Mouse (Mus musculus): ENCODE data around the gene Olig3. TPM values are rescaled to one million over a fixed set of nuclear protein-coding genes. Genes with fewer than 3 reads are reported as not detected.

Olig3 gene
- not detected in 2 replicates for total RNA-seq (2012; rRNA removed)
- not detected in 2 replicates for total RNA-seq (2014; rRNA removed)
- not detected in 2 replicates for polyA plus RNA-seq (2012; ENCODE audit: insufficient read length, low read depth)

DNA sequence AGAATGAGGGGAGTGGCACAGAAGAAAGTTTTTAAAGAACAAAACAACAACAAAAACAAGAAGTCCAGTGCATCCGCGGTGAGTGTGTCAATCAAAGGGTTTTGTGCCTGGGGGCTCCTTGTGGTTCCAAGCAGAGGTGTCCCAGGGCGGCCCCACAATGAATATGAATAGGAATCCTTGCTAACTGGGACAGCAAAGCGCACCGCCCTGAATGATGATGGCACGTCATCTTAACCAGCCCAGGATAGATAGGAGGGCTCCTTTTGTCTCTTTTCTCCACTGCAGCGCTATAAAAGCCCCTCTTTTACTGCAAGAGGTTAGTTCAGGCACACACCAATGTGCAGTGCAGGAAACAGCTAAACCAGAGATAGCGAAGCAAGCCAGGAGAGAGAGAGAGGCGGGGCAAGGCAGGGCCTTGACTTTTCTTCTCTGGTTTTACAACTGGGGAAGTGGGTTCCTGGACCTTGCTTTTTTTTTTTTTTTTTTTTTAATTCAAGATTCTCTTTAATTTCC is at the start of gene Olig3:
Olig3 (plus strand) TSS at position 463 of the 513 bp plus-strand sequence.
- dilution Hi-C loops (cut with MboI; ENCODE audit: extremely low pct_ligation_motif_present, extremely low pct_unique_long_range_greater_than_20kb, low sequenced_read_pairs) (no loop called here), in situ Hi-C loops (cut with MboI; ENCODE audit: low pct_ligation_motif_present, low pct_unique_long_range_greater_than_20kb, low sequenced_read_pairs) (no loop called here)
- H3K27ac ChIP-seq (ENCODE audit: insufficient read depth, low read depth): no peak within 1 kb of the TSS
- no peak within 1 kb of the TSS for H3K4me2 ChIP-seq (ENCODE audit: insufficient read depth, low read depth, poor library complexity, severe bottlenecking)
- TF ChIP-seq POLR2AphosphoS2 (IDR thresholded peaks at IDR 0.05; ENCODE audit: low read depth, low read length): no peak
- no peak for TF ChIP-seq ZMIZ1 (IDR thresholded peaks at IDR 0.05; ENCODE audit: low read depth, low read length)
- TF ChIP-seq ELF1 (IDR thresholded peaks at IDR 0.05; ENCODE audit: low read depth, low read length): no peak
- TF ChIP-seq IRF4 (IDR thresholded peaks at IDR 0.05; ENCODE audit: low read depth, low read length): no peak
- TF ChIP-seq MYC (IDR thresholded peaks at IDR 0.05; ENCODE audit: low read depth, low read length): no peak
- TF ChIP-seq MAFK (IDR thresholded peaks at IDR 0.05; ENCODE audit: insufficient replicate concordance, low read length): no peak
- TF ChIP-seq MEF2A (IDR thresholded peaks at IDR 0.05; ENCODE audit: borderline replicate concordance, low read depth, low read length): no peak
- no peak for TF ChIP-seq NELFE (IDR thresholded peaks at IDR 0.05; ENCODE audit: low read depth, low read length)
- no peak for TF ChIP-seq RAD21 (IDR thresholded peaks at IDR 0.05; ENCODE audit: low read depth, low read length)
- no peak for TF ChIP-seq NRF1 (IDR thresholded peaks at IDR 0.05; ENCODE audit: low read depth, low read length)
- TF ChIP-seq RCOR1 (conservative IDR thresholded peaks at IDR 0.05; ENCODE audit: low read depth, low read length): no peak
- no peak for TF ChIP-seq KAT2A (IDR thresholded peaks at IDR 0.05; ENCODE audit: insufficient replicate concordance, low read length)
- no peak for TF ChIP-seq UBTF (IDR thresholded peaks at IDR 0.05; ENCODE audit: low read depth, low read length)
- peaks cover 3 to 12% of the 10 kb centered on the region in 2 experiments; a peak in 3 of 4 replicates for H3K4me1 ChIP-seq (ENCODE audit: control insufficient read depth in 1 of 2, insufficient read depth in 2 of 2)
- H3K79me2 ChIP-seq (replicated peaks; ENCODE audit: control insufficient read depth, extremely low read depth, insufficient read depth, poor library complexity, severe bottlenecking): no peaks in the 10 kb centered on the region
- H3K4me3 ChIP-seq (replicated peaks in 1 of 3; ENCODE audit: low read depth in 2 of 3, low read length in 2 of 3, poor library complexity in 1 of 3): no peak within 1 kb of the TSS
- DNase-seq (ENCODE audit: extremely low read depth): no peak
- no peaks in the 10 kb centered on the region for H3K27me3 ChIP-seq (replicated peaks)
- no peak within 1 kb of the TSS for H3K9ac ChIP-seq (ENCODE audit: insufficient read depth, low read depth)
- H3K9me3 ChIP-seq (replicated peaks; ENCODE audit: low read length): peaks cover 2% of the 10 kb centered on the region
- no peaks in the 10 kb centered on the region for H3K36me3 ChIP-seq (replicated peaks in 1 of 2; ENCODE audit: control insufficient read depth in 1 of 2, insufficient read depth in 1 of 2, low read length in 1 of 2)

DNA sequence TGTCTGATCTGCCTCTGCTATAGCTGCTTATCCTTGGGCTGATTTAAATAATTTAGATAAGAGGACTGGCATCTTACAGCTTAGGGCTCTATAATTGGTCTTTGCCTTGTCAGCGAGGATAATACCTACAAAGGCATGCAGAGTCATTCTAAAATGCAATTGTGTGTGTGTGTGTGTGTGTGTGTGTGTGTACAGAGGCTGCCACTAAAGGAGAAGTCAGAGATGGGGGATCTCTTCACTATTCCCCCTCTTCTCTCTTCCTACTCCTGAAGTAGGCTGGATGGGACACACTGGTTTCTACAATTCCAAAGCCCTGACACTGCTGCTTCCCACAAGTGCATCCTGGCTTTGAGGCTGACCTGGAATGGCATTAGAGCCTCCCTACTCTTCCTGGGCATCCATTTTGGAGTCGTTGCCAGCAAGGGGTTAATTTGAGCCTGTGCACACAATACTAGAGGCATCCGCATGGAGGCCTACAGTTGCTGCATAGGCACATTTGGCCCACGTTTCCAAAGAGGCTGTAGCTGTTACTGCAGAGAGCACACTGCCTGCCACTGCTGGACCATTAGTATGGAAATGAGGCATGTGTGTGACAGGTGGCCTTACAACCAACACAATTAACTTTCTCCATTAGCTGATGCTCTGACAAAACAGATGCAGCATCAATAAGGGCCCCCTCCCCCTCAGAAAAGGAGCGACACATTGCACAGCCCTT is 46.5 kb upstream of the Olig3 start:
- Histone ChIP-seq H3K4me3 (replicated peaks in 1 of 3; ENCODE audit: low read depth in 2 of 3, low read length in 2 of 3, poor library complexity in 1 of 3) (no peak overlapping the region), H3K4me2 (ENCODE audit: insufficient read depth, low read depth, poor library complexity, severe bottlenecking) (no peak overlapping the region), H3K27ac (ENCODE audit: insufficient read depth, low read depth) (no peak overlapping the region), H3K27me3 (replicated peaks) (no peaks in the 10 kb centered on the region), H3K4me1 (ENCODE audit: control insufficient read depth in 1 of 2, insufficient read depth in 2 of 2) (no peaks in the 10 kb centered on the region; a peak in 1 of 4 replicates), H3K9ac (ENCODE audit: insufficient read depth, low read depth) (no peak overlapping the region), H3K79me2 (replicated peaks; ENCODE audit: control insufficient read depth, extremely low read depth, insufficient read depth, poor library complexity, severe bottlenecking) (no peaks in the 10 kb centered on the region), H3K9me3 (replicated peaks; ENCODE audit: low read length) (no peaks in the 10 kb centered on the region), H3K36me3 (replicated peaks in 1 of 2; ENCODE audit: control insufficient read depth in 1 of 2, insufficient read depth in 1 of 2, low read length in 1 of 2) (no peaks in the 10 kb centered on the region)
- TF ChIP-seq ELF1 (IDR thresholded peaks at IDR 0.05; ENCODE audit: low read depth, low read length): no peak
- no peak for TF ChIP-seq TBP (conservative IDR thresholded peaks at IDR 0.05; ENCODE audit: low read depth, low read length)
- TF ChIP-seq HCFC1 (IDR thresholded peaks at IDR 0.05; ENCODE audit: low read depth, low read length): no peak
- no peak for TF ChIP-seq SMC3 (IDR thresholded peaks at IDR 0.05; ENCODE audit: low read depth, low read length)
- no peak for TF ChIP-seq RCOR1 (conservative IDR thresholded peaks at IDR 0.05; ENCODE audit: low read depth, low read length)
- TF ChIP-seq MEF2A (IDR thresholded peaks at IDR 0.05; ENCODE audit: borderline replicate concordance, low read depth, low read length): no peak
- no peak for TF ChIP-seq E2F4 (IDR thresholded peaks at IDR 0.05; ENCODE audit: insufficient replicate concordance, low read depth, low read length)
- TF ChIP-seq MAFK (IDR thresholded peaks at IDR 0.05; ENCODE audit: insufficient replicate concordance, low read length): no peak
- no peak for TF ChIP-seq NRF1 (IDR thresholded peaks at IDR 0.05; ENCODE audit: low read depth, low read length)
- no peak for TF ChIP-seq ZC3H11A (IDR thresholded peaks at IDR 0.05; ENCODE audit: low read depth, low read length)
- no peak for TF ChIP-seq NELFE (IDR thresholded peaks at IDR 0.05; ENCODE audit: low read depth, low read length)
- no peak for TF ChIP-seq ZMIZ1 (IDR thresholded peaks at IDR 0.05; ENCODE audit: low read depth, low read length)
- no peak for TF ChIP-seq CHD2 (IDR thresholded peaks at IDR 0.05; ENCODE audit: low read length)
- dilution Hi-C loops (cut with MboI; ENCODE audit: extremely low pct_ligation_motif_present, extremely low pct_unique_long_range_greater_than_20kb, low sequenced_read_pairs): no loop called here
- in situ Hi-C loops (cut with MboI; ENCODE audit: low pct_ligation_motif_present, low pct_unique_long_range_greater_than_20kb, low sequenced_read_pairs): no loop called here
- no peak for DNase-seq (ENCODE audit: extremely low read depth)
